Mouse (Mus musculus): ENCODE results near the gene Poldip3. TPM values are rescaled to one million over a fixed set of nuclear protein-coding genes. Genes with fewer than 3 reads are reported as not detected.

Gene Poldip3
- polyA plus RNA-seq, 1 experiment from 2014 or later: 189 TPM

- no peak overlapping the region for H3K4me3 ChIP-seq
- peaks cover 42% of the 10 kb centered on the region for H3K36me3 ChIP-seq
- no peaks in the 10 kb centered on the region for H3K27me3 ChIP-seq (ENCODE audit: low read depth, poor library complexity, severe bottlenecking)
- WGBS: 21% methylated on average over 10 of the region's 11 CpGs
- H3K4me1 ChIP-seq: peaks cover 46% of the 10 kb centered on the region
- peak; percentile 65 for DNase-seq (ENCODE audit: low spot score)
- peak overlapping the region; percentile 33; the same call in 1 of the 2 replicates for H3K27ac ChIP-seq (replicated peaks)
- no peaks in the 10 kb centered on the region for H3K9me3 ChIP-seq (replicated peaks)
Observed at GRCm38 (mm10) chr15:83112898-83113297, 36.3 kb downstream of the Poldip3 start.

- Histone ChIP-seq H3K4me3 (no peak overlapping the region), H3K36me3 (peaks cover 31% of the 10 kb centered on the region), H3K4me1 (peaks cover 56% of the 10 kb centered on the region), H3K27me3 (ENCODE audit: low read depth, poor library complexity, severe bottlenecking) (no peaks in the 10 kb centered on the region), H3K9me3 (replicated peaks) (no peaks in the 10 kb centered on the region), H3K27ac (replicated peaks) (no peak overlapping the region)
- no peak for DNase-seq (ENCODE audit: low spot score)
- 84% methylated on average over 7 of the region's 7 CpGs for WGBS
Observed at GRCm38 (mm10) chr15:83111874-83112273, 37.3 kb downstream of the Poldip3 start.

GRCm38 (mm10) chr15:83111290-83111689, 37.9 kb downstream of the Poldip3 start:
- H3K27me3 ChIP-seq (ENCODE audit: low read depth, poor library complexity, severe bottlenecking): no peaks in the 10 kb centered on the region
- no peak overlapping the region for H3K27ac ChIP-seq (replicated peaks)
- WGBS: 71% methylated on average over 6 of the region's 6 CpGs

GRCm38 (mm10) chr15:83107814-83108213, 41.4 kb downstream of the Poldip3 start:
- H3K36me3 ChIP-seq: no peaks in the 10 kb centered on the region
- H3K4me3 ChIP-seq: no peak overlapping the region
- H3K27ac ChIP-seq (replicated peaks): peak overlapping the region; percentile 39
- DNase-seq (ENCODE audit: low spot score): no peak
- peaks cover 1% of the 10 kb centered on the region; the same call in 1 of the 2 replicates for H3K27me3 ChIP-seq (ENCODE audit: low read depth, poor library complexity, severe bottlenecking)
- H3K9me3 ChIP-seq (replicated peaks): no peaks in the 10 kb centered on the region
- H3K4me1 ChIP-seq: peaks cover 42% of the 10 kb centered on the region
- 27% methylated on average over 6 of the region's 6 CpGs for WGBS

More at GRCm38 (mm10) chr15:83111290-83111689, 37.9 kb downstream of the Poldip3 start:
- peaks cover 26% of the 10 kb centered on the region for H3K36me3 ChIP-seq
- no peaks in the 10 kb centered on the region for H3K9me3 ChIP-seq (replicated peaks)
- H3K4me3 ChIP-seq: no peak overlapping the region
- peaks cover 61% of the 10 kb centered on the region for H3K4me1 ChIP-seq
- DNase-seq (ENCODE audit: low spot score): no peak

GRCm38 (mm10) chr15:83106426-83106825, 42.8 kb downstream of the Poldip3 start:
- 86% methylated on average over 6 of the region's 6 CpGs for WGBS
- Histone ChIP-seq H3K36me3 (no peaks in the 10 kb centered on the region), H3K27ac (replicated peaks) (no peak overlapping the region), H3K4me3 (no peak overlapping the region), H3K27me3 (ENCODE audit: low read depth, poor library complexity, severe bottlenecking) (peaks cover 14% of the 10 kb centered on the region; the same call in 1 of the 2 replicates), H3K4me1 (peaks cover 43% of the 10 kb centered on the region), H3K9me3 (replicated peaks) (no peaks in the 10 kb centered on the region)
- DNase-seq (ENCODE audit: low spot score): no peak

- no peak for DNase-seq (ENCODE audit: low spot score)
- H3K27me3 ChIP-seq (ENCODE audit: low read depth, poor library complexity, severe bottlenecking): peaks cover 35% of the 10 kb centered on the region
- H3K4me1 ChIP-seq: peaks cover 58% of the 10 kb centered on the region
Observed at GRCm38 (mm10) chr15:83103111-83103510, 46.1 kb downstream of the Poldip3 start.

GRCm38 (mm10) chr15:83100332-83100662, 48.9 kb downstream of the Poldip3 start:
- DNase-seq (ENCODE audit: low spot score): no peak
- Histone ChIP-seq H3K4me1 (peaks cover 41% of the 10 kb centered on the region), H3K27me3 (ENCODE audit: low read depth, poor library complexity, severe bottlenecking) (peaks cover 47% of the 10 kb centered on the region), H3K27ac (replicated peaks) (peak overlapping the region; percentile 84), H3K36me3 (no peaks in the 10 kb centered on the region), H3K9me3 (replicated peaks) (no peaks in the 10 kb centered on the region), H3K4me3 (peak overlapping the region; percentile 63)
- WGBS: 4% methylated on average over 8 of the region's 8 CpGs

More at GRCm38 (mm10) chr15:83103111-83103510, 46.1 kb downstream of the Poldip3 start:
- no peaks in the 10 kb centered on the region for H3K36me3 ChIP-seq
- 79% methylated on average over 1 of the region's 1 CpGs for WGBS
- H3K27ac ChIP-seq (replicated peaks): no peak overlapping the region
- H3K4me3 ChIP-seq: no peak overlapping the region
- no peaks in the 10 kb centered on the region for H3K9me3 ChIP-seq (replicated peaks)

- no peaks in the 10 kb centered on the region for H3K9me3 ChIP-seq (replicated peaks)
- H3K27ac ChIP-seq (replicated peaks): peak overlapping the region; percentile 84
- WGBS: 3% methylated on average over 31 of the region's 31 CpGs
- peaks cover 41% of the 10 kb centered on the region for H3K4me1 ChIP-seq
- peak; percentile 90 for DNase-seq (ENCODE audit: low spot score)
- peaks cover 47% of the 10 kb centered on the region for H3K27me3 ChIP-seq (ENCODE audit: low read depth, poor library complexity, severe bottlenecking)
- no peaks in the 10 kb centered on the region for H3K36me3 ChIP-seq
- H3K4me3 ChIP-seq: peak overlapping the region; percentile 63
Observed at GRCm38 (mm10) chr15:83099533-83100331, 49.5 kb downstream of the Poldip3 start.

GRCm38 (mm10) chr15:83095950-83096349, 53.2 kb downstream of the Poldip3 start:
- WGBS: 37% methylated on average over 2 of the region's 2 CpGs
- H3K27ac ChIP-seq (replicated peaks): no peak overlapping the region
- peak; percentile 13 for DNase-seq (ENCODE audit: low spot score)
- no peak overlapping the region for H3K4me3 ChIP-seq
- peaks cover 36% of the 10 kb centered on the region for H3K27me3 ChIP-seq (ENCODE audit: low read depth, poor library complexity, severe bottlenecking)
- no peaks in the 10 kb centered on the region for H3K36me3 ChIP-seq
- H3K4me1 ChIP-seq: peaks cover 35% of the 10 kb centered on the region
- no peaks in the 10 kb centered on the region for H3K9me3 ChIP-seq (replicated peaks)

- H3K27me3 ChIP-seq (ENCODE audit: low read depth, poor library complexity, severe bottlenecking): peaks cover 44% of the 10 kb centered on the region
- H3K36me3 ChIP-seq: no peaks in the 10 kb centered on the region
- H3K9me3 ChIP-seq (replicated peaks): no peaks in the 10 kb centered on the region
- DNase-seq (ENCODE audit: low spot score): no peak
- no peak overlapping the region for H3K4me3 ChIP-seq
- H3K27ac ChIP-seq (replicated peaks): no peak overlapping the region
- H3K4me1 ChIP-seq: peaks cover 25% of the 10 kb centered on the region
- 73% methylated on average over 2 of the region's 2 CpGs for WGBS
Observed at GRCm38 (mm10) chr15:83093687-83094086, 55.5 kb downstream of the Poldip3 start.

GRCm38 (mm10) chr15:83090874-83091273, 58.3 kb downstream of the Poldip3 start:
- peaks cover 54% of the 10 kb centered on the region for H3K27me3 ChIP-seq (ENCODE audit: low read depth, poor library complexity, severe bottlenecking)
- peaks cover 22% of the 10 kb centered on the region for H3K4me1 ChIP-seq
- no peak overlapping the region for H3K4me3 ChIP-seq
- no peak for DNase-seq (ENCODE audit: low spot score)
- H3K36me3 ChIP-seq: no peaks in the 10 kb centered on the region
- no peaks in the 10 kb centered on the region for H3K9me3 ChIP-seq (replicated peaks)
- no peak overlapping the region for H3K27ac ChIP-seq (replicated peaks)
- WGBS: 52% methylated on average over 3 of the region's 3 CpGs

GRCm38 (mm10) chr15:83089429-83089605, 59.9 kb downstream of the Poldip3 start, which contains the start of gene Serhl:
TSS of gene Serhl (plus strand) at chr15:83089506.
- no peaks in the 10 kb centered on the region for H3K36me3 ChIP-seq
- H3K9me3 ChIP-seq (replicated peaks): no peaks in the 10 kb centered on the region
- H3K27ac ChIP-seq (replicated peaks): no peak within 1 kb of the TSS
- no peak for DNase-seq (ENCODE audit: low spot score)
- 14% methylated on average over 7 of the region's 7 CpGs for WGBS
- peaks cover 25% of the 10 kb centered on the region for H3K4me1 ChIP-seq
- peak within 1 kb of the TSS; percentile 28 for H3K4me3 ChIP-seq
- H3K27me3 ChIP-seq (ENCODE audit: low read depth, poor library complexity, severe bottlenecking): peaks cover 56% of the 10 kb centered on the region

- Histone ChIP-seq H3K27me3 (ENCODE audit: low read depth, poor library complexity, severe bottlenecking) (peaks cover 56% of the 10 kb centered on the region), H3K9me3 (replicated peaks) (no peaks in the 10 kb centered on the region), H3K36me3 (no peaks in the 10 kb centered on the region), H3K4me1 (peaks cover 31% of the 10 kb centered on the region), H3K27ac (replicated peaks) (no peak overlapping the region), H3K4me3 (peak overlapping the region; percentile 28)
- DNase-seq (ENCODE audit: low spot score): no peak
- 6% methylated on average over 27 of the region's 27 CpGs for WGBS
Observed at GRCm38 (mm10) chr15:83088495-83089428, 60.4 kb downstream of the Poldip3 start.

Measured in midbrain, embryonic 10.5 days (tissue).